Mouse (Mus musculus): ENCODE measurements around the gene Wipf2.

Gene Wipf2

DNA sequence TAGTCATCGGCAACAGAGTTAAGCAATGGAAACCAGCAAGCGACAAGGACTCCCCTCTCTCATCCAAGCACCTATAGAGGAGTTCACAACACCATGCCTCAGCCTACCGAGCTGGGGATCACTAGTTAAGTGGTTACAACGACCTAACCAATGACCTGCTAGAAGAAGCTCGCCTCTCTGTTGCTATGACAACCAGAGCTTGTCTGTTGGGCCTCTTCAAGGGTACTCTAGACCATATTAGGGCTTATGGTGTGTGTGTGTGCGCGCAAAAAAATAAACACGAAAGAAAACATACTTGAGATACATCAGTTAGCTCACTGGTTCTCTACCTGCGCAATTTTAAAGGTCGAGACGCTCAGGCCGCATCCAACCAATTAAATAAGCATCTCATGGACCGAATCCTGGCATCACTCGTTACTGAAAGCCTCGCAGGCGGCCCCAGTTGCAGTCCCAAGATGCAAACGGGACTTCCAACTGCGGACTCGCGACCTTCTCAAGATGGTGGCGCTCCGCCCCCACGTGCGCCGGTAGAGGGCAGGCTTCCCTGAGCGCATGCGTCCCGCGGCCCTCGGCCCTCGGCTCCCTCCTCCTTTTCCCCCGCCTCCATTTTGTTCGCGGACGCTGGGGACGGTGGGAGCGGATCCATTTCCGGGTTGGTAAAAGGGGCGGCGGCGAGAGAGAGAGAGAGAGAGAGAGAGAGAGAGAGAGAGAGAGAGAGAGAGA lies at the start of gene Wipf2:
TSS of gene Wipf2 (plus strand) at position 611 of the 723 bp plus-strand sequence.
- in situ Hi-C loops (cut with MboI, MseI) = no loop called here

DNA sequence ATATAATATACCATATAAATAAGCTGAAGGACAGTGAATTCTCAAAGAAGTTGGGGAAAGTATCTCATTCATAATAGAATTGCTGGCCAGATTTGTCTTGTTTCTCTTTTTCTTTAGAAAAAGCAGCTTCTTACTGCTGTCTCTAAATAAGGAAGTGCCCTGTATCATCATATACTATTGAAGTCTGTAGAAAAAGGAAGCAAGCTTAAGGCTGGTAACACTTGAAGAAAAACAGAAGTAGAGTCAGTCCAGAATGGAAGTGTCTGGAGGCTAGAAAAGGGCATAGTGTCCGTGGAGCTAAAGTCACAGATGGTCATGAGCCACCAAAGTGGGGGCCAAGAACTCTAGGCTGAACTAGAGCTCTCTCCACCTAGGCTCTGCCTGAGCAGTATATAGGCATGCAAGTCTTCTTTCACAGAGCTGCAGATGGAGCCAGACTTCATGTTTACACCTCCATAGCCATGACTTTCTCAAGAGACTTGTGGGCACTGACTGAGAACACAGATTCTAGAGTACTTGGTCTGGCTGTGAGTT lies 46.7 kb upstream of the Wipf2 start:
- in situ Hi-C loops (cut with MboI, MseI) = no loop called here

DNA sequence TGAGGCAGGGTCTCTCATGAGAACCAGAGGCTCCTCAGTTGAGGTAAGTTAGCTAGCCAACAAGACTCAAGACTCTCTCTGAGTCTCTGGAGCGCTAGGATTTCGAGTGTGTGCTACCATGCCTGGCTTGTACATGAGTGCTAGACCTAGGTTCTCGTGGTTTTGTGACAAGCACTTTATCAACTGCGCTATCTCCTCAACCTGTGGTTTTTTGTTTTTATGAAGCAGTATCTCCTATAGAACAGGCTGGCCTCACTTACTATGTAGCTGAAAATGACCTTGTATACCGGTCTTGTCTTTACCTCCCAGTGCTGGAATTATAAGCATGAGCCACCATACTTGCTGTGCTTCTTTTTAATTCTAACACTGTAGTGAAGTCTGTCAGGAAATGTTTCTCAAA lies 42.5 kb upstream of the Wipf2 start:
- in situ Hi-C loops (cut with MboI, MseI) = loop anchor here in 1 of 2 experiments (5.0 to 10.0 kb wide), 2 partner anchors 186 to 1596 kb away; no protein-coding TSS in a partner anchor

DNA sequence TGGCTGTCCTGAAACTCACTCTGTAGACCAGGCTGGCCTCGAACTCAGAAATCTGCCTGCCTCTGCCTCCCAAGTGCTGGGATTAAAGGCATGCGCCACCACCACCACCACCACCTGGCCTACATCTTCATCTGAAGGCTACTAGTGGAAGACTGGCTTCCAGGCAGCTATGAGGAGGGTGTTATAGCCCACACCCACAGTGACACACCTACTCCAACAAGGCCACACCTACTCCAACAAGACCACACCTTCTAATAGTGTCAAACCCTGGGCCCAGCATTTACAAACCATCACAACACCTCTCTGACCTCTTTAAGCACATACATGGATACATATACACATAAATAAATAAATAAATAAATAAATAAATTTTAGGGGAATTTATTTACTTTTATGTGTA lies 37.4 kb upstream of the Wipf2 start:
- in situ Hi-C loops (cut with MboI, MseI) = loop anchor here in 1 of 2 experiments (10.0 kb wide), 1 partner anchor 1601 kb away; no protein-coding TSS in a partner anchor

DNA sequence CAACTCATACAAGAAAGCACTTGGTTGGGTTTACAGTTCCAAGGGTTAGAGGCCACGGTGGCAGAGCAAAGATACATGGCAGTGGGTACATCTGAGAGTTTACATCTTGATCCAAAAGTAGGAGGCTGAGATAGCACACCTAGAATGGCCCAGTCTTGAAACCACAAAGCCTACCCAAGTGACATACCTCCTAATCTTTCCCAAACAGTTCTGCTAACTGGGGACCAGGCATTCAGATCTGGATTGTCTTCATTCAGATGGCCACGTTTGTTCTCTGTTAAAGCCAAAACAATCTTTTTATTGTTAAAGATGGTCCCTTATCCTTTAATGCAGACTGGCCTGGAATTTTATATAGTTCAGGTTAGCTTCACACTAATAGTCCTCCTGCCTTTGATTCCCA lies 35.6 kb upstream of the Wipf2 start:
- in situ Hi-C loops (cut with MboI, MseI) = loop anchor here in 1 of 2 experiments (10.0 kb wide), 1 partner anchor 1603 kb away; no protein-coding TSS in a partner anchor

DNA sequence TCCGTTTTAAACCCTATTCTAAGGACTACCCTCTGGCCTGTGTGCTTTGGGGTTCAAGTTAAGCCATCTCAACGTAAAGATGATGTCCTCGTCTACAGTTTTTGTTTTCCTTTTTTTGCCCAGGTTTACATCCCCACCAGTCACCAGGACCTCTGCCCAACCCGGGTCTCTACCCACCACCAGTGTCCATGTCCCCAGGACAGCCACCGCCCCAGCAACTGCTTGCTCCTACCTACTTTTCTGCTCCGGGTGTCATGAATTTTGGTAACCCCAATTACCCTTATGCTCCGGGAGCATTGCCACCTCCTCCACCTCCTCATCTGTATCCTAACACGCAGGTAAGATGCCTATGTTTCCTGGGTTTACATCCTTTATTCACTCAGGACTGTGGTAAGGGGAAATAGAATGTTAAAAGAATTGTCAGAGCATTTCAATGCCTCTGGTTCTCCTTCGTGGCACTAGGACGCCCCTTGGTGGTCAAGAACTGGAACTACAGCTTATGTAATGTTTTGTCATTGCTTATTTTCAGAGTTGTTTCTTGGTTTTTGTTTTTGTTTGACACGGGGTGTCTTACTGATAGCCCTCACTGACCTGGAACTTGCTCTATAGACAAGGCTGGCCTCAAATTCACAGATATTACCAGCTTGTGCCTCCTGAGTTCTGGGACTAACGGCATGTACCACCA lies 34.2 kb upstream of the Wipf2 start:
- in situ Hi-C loops (cut with MboI, MseI) = loop anchor here in 1 of 2 experiments (10.0 kb wide), 1 partner anchor 1604 kb away; no protein-coding TSS in a partner anchor

DNA sequence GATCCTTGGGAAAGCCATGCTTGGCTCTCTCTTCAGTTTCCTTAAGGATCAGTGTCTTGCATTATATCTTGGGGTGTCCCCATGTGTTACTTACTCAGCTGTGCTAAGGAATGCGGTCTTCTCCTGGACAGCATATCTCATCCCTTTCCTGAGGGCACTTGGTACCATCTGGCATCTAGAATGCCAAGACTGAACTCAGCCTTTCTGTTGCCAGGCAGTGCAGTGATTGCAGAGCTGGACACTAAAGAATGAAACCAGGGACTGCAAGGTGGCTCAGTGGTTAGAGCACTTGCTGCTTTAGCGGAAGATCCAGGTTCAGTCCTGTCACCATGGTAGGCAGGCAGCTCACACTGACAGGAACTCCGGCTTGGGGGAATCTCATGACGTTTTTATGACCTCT lies 33.6 kb upstream of the Wipf2 start:
- in situ Hi-C loops (cut with MboI, MseI) = loop anchor here in 1 of 2 experiments (10.0 kb wide), 1 partner anchor 1605 kb away; no protein-coding TSS in a partner anchor

DNA sequence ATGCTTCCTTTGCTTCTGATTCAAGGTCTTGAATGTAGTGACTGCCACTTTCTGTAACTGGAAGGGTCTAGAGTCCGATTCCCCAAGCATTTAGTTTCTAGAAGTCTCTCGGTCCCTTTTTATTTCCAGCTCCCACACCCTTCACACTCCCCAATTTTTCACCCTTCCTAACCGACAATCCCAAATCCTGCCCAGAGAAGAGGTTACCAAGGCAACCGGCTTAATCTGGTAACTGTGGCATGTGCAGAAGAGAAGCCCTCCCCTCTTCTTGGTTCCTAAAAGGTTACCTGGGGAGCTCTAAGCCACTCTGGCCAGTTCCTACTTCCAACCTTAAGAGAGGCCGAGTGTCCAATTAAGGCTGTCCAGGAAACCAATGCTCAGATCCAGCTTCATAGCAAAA lies 28.1 kb upstream of the Wipf2 start:
- in situ Hi-C loops (cut with MboI, MseI) = no loop called here

DNA sequence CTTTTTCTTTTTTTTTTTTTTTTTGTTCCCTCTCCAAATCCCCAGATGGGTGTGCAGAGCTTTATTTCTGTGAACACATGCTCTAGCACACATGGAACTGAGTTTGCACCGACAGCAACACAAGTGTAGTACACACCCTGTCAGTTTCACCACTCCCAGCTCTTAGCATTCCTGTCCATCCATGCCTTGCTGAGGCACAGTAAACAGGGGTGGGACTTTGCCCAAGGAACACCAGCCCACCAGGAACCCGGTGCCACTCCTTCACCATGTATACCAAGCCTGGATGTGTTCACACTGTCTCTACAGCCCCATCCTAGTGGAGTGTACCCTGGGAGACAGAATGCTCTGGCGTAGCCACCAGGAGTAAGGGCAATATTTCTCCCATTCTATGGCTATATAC lies 27.7 kb upstream of the Wipf2 start:
- in situ Hi-C loops (cut with MboI, MseI) = no loop called here

DNA sequence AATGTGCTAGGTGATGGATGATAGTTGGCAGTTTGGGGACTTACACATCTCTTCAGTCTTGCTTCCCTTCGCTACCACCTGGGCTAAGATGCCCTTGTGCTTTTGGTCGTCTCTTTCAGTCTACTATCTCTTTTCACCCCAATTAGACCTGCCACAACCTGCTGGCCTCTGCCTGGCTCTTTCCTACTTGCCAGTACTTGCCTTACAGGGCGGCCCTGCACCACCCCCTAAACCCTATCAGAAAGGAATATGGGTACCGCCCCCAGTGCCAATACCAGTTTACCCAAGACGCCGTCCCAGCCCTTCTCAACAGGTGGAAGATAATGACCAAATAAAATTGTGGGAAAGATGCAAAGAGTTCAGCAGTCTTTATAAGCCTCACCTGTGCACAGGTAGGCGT lies 27.3 kb upstream of the Wipf2 start:
- in situ Hi-C loops (cut with MboI, MseI) = no loop called here

DNA sequence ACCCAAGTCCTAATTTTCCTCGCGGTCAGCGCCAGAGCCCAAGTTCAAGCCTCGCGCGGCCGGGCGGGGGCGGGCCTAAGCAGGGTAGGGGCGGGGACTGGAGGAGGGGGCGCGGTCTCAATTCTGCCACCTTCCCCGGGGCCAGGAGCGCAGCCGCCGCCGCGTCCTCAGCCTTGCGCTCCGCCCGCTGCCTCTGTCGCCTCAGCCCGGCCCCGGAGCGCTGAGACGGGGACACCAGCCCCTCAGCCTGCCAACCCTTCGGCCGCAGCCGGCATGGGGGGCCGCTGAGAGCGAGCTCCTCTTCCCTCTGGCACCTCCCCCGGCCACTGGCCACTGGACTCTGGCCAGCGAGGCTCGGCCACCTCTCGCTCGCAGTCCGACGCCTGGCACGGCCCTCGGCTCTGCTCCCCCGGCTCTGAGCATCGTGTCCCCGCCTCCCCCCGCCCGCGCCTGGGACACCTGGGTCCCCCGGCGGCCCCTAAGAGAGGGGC lies 26.7 kb upstream of the Wipf2 start, which contains the start of gene Rapgefl1:
TSS of gene Rapgefl1 (plus strand) at position 135 of the 491 bp plus-strand sequence.
- in situ Hi-C loops (cut with MboI, MseI) = no loop called here

DNA sequence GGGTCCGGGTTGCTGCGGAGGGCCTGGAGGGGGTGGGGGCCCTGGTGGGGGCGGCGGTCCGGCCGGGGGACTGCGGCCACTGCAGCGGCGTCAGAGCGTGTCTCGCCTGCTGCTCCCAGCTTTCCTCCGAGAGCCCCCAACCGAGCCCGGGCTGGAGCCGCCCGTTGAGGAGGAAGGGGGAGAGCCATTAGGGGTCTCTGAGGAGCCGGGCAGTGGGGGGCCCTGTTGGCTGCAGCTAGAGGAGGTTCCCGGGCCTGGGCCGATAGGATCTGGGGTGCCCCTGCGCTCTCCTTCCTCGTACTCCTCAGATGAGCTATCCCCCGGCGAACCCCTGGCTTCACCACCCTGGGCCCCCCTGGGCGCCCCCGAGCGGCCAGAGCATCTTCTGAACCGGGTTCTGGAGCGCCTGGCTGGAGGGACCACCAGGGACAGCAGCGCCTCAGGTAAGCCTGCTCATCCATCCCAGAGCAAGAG lies 26.2 kb upstream of the Wipf2 start:
- in situ Hi-C loops (cut with MboI, MseI) = no loop called here

DNA sequence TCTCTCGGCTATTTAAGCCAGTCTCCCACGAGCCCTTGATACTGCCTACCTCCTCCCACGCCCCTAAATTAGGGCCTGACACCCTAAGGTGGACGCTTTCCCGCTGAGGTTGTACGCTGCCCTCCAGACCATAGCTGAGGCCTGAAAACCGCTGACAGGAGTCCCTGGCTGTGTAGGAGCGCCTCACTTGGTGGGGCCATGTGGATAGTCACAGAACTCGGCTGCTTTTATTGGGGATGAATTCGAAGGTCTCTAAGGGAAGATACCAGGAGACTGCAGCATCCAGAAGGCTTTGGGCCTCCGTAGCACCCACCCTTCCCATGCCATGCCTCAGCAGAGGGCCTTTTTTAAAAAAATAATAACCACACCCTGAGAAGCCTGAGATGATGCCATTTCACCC lies 25.5 kb upstream of the Wipf2 start:
- in situ Hi-C loops (cut with MboI, MseI) = no loop called here

DNA sequence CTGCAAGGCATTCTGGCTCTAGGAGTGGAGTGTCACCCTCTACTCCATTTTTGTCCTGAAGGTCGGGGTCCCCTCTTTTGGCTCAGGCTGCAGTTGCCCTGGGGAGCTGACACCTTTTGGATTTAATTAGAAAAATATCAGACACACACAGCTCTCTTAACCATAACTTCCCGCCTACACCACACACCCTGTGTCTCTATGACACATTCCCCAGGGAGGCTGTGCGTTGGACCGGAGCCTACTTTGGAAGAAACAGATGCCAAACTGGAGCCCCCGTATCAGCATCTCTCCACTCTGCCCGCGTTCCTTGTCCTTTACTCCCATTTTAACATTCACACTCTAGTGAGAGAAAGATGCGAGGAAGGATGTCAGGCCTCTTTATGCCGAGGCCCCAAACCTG lies 24.9 kb upstream of the Wipf2 start:
- in situ Hi-C loops (cut with MboI, MseI) = no loop called here

DNA sequence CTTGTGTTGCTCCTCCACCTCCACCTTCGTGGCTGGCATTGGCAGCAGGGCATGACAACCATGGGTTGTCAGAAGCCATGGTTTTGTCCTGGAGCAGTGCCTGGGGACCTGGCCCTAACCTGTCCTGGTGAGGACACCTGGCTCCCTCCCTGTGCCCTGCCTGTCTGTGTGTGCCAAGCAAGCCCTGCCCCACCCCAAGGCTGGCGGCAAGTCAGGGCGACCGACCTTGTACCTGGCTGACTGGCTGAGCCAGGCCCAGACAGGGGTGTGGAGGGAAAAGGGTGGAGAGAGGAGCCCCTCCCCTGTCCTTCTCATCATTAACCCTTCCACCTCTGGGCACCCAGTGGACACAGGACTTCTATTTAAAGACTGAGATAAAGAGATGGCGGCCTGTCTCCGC lies 24.0 kb upstream of the Wipf2 start:
- in situ Hi-C loops (cut with MboI, MseI) = no loop called here

DNA sequence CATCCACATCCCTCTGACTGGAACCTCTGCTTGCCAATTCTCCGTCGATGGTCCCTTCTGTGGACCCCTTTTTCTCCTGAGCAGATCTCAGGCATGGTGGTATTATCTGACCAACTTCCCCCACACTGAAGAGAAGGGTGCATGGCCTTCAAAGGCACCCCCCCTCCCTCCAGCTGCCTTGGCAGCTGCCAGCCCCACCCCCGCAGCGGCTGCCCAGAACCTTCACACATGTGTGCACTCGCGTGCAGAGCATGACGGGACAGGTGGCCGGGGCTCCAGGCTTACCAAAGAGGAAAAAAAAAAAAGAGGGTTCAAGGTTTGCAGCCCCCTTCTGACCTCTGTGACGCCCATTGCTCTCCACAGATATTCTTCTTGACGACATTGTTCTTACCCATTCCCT lies 23.5 kb upstream of the Wipf2 start:
- in situ Hi-C loops (cut with MboI, MseI) = no loop called here

DNA sequence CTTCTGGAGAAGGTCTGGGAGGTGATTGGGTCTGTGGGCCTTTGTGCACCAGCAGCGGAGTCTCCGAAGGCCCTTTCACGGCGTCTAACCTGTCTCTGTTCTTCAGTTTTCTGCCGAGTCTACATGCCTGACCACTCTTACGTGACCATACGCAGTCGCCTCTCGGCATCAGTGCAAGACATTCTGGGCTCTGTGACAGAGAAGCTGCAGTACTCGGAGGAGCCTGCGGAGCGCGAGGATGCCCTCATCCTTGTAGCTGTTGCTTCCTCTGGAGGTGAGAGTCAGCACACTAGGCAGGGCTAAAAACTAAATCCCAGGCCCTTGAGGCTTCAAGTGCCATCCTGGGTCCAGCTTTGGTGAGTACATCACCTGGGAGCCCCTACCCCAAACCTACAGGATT lies 17.4 kb upstream of the Wipf2 start:
- in situ Hi-C loops (cut with MboI, MseI) = no loop called here

DNA sequence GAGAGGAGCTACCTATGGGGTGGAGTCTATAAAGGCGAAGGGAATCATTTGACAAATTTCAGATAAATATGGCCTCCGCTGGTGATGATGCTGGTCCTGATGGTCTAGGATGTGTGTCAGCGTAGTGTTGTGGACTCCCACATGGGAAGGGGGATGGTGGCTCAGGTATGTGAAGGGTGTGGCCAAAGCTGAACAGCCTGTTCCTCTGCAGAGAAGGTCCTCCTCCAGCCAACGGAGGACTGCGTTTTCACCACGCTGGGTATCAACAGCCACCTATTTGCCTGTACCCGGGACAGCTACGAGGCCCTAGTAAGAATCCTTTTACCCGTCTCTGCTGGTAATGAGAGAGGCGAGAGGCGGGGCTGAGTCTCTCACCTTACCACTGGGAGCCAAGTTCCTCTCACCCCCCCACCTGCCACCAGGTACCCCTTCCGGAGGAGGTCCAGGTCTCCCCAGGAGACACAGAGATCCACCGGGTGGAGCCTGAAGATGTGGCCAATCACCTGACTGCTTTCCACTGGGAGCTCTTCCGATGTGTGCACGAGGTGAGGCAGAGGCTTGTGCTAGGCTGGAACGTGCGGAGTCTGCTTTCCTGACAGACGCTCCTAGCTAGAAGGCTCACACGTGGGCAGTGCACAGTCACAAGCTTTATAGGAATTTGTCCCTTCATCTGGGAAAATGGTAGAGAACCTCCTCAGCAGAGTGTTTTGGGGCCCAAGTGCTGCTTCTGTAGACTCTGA lies 16.4 kb upstream of the Wipf2 start:
- in situ Hi-C loops (cut with MboI, MseI) = no loop called here

DNA sequence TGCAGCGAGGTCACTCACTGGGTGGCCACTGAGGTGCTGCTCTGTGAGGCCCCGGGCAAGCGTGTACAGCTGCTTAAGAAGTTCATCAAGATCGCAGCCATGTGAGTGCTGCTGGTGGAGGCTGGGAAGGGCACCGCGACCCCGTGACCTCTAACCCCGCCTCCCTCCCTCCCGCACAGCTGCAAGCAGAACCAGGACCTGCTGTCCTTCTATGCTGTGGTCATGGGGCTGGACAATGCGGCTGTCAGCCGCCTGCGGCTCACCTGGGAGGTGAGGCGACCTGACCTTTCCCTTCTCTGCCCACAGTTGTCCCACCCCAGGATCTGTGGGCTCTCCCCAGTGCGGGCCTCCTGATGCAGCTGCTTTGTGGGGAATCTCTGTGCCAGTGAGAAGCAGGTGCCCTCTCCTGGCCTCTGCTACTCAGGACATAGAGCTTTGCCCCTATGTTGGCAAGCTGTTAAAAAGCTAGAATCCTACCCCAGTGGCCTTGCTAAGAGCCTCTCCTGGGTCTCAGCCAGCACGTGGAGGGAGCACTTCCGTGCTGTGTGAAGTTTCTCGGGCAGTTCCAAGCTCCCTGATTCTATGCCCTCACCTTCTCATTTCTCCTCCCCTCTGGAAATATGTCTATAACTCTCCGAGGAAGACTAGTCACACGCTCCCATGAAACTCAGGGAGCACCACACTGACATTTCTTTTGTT lies 14.1 kb upstream of the Wipf2 start:
- in situ Hi-C loops (cut with MboI, MseI) = no loop called here

DNA sequence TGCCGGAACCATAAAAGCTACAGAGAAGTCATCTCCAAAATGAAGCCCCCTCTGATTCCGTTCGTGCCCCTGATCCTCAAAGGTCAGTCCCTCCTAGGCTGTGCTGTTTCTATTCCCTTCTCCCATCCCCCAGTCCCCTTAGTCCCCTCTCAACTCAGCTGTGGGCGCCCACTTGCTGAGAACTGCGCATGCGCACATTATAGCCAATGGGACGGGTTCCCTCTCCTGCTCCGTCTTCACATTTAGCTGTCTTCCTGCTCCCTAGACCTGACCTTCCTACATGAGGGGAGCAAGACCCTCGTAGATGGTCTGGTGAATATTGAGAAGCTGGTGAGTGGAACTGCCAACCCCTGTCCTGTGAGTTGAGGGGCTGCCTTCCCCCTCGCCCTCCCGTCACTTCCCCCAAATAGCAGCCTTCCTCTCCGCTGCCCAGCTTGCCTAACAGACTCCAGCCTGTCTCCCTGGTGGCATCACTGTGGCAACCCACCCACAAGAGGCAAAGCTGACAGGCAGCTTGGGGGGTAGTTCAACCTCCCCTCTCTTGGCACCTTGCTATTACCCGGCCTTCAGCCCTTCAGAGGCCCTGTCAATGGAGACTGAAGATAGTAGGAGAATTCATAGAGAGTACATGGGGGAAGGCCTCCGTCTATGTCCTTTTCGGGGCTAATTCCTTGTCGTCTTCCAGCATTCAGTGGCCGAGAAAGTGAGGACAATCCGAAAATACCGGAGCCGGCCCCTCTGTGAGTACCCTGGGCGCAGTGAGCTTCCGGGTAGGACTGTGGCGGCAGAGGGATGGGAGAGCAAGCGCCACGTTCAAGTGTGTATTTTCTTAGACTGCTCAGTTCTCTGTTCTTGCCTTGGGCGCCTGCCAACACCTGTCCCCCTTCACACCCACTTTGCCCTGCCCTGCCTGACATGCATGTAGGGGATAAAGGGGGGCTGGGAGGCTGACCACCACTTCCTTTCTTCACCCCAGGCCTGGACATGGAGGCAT lies 13.0 kb upstream of the Wipf2 start:
- in situ Hi-C loops (cut with MboI, MseI) = no loop called here

Data from T-helper 17 cell (primary cell).